In the genomic region with DNA sequence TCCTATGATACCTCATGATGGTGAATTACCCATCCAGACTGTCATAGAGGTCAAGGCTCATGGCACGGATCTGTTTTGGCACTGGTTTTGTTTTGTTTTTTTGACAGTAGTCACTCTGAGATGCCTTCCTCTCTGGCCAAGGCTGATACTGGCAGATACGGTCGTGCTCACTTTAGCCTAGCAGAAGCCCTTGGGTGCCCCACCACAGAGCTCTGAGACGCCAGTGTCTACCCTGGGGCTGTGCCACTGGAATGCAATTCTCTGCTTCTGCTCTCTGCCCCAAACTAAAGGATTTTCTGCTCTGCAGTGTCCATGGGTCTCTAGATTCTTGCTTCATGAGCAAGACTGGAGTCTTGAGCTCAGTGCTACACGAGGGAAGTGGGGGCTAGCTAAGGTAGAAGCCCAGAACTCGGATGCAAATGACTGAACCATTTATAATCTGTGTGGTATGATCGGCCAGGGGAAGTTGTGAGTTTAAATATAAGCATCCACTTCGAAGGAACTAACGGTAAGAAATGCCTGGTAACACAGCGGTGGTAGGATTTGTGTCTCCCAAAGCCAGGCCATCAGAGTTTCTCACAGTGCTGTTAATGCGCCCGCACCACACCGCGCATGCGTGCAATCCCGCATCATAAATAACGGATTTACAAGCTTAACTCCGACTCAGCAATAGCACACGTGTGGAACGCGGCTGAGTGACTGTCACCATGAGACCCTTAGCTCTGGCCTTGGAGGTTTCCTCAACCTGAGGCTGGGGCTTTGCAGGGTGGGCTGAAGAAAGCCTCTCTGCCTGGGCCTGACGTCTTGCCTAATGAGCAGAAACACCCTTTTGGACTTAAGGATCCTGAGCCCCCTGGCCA, we compare ENCODE assay signal across 19 mouse cellular contexts.
DNase-seq lines count a peak whose midpoint lies in the region; ATAC-seq and TF ChIP-seq lines count a peak whose summit lies in the region.
"Had no signal": no experiment of that assay in that cellular context is flagged by ENCODE, and none has a peak within 500 bp of the region (broad histone marks: within the 10 kb centered on the region; RNA-seq: fewer than 3 reads in every experiment).

No protein-coding gene starts in this region.

- H3K27me3 ChIP-seq in testis, adult 2 months (ENCODE audit: control insufficient read depth, insufficient read depth, low read length), result no peaks in the 10 kb centered on the region
- no peaks in the 10 kb centered on the region for H3K27me3 ChIP-seq in limb, embryonic 10.5 days (ENCODE audit: low read depth, poor library complexity, severe bottlenecking)
- no peaks in the 10 kb centered on the region for H3K27me3 ChIP-seq in neural tube, embryonic 13.5 days
- H3K27me3 ChIP-seq: forebrain, embryonic 15.5 days; liver, embryonic 13.5 days; lung, embryonic 15.5 days; midbrain, embryonic 12.5 days had no signal

- peak overlapping the region; percentile 52 for H3K4me3 ChIP-seq in testis, adult 2 months (ENCODE audit: control insufficient read depth, low read depth, low read length)
- no peak overlapping the region for H3K4me3 ChIP-seq in limb, embryonic 10.5 days
- no peak overlapping the region for H3K4me3 ChIP-seq in neural tube, embryonic 13.5 days
- H3K4me3 ChIP-seq: erythroblast, embryonic 14.5 days; forebrain, embryonic 15.5 days; hindbrain, embryonic 10.5 days; liver, embryonic 13.5 days; lung, embryonic 15.5 days; midbrain, embryonic 12.5 days had no signal

- H3K36me3 ChIP-seq in testis, adult 2 months (ENCODE audit: control insufficient read depth, insufficient read depth, low read length), result no peaks in the 10 kb centered on the region
- H3K36me3 ChIP-seq in limb, embryonic 10.5 days, result no peaks in the 10 kb centered on the region
- H3K36me3 ChIP-seq in neural tube, embryonic 13.5 days, result no peaks in the 10 kb centered on the region
- H3K36me3 ChIP-seq: forebrain, embryonic 15.5 days; hindbrain, embryonic 10.5 days; liver, embryonic 13.5 days; lung, embryonic 15.5 days; midbrain, embryonic 12.5 days had no signal

- H3K27ac ChIP-seq in testis, adult 2 months (ENCODE audit: control insufficient read depth, insufficient read depth, low read depth, low read length), result peak overlapping the region; percentile 45
- peak overlapping the region; percentile 38; the same call in 1 of the 2 replicates for H3K27ac ChIP-seq in limb, embryonic 10.5 days
- H3K27ac ChIP-seq in neural tube, embryonic 13.5 days (replicated peaks), result no peak overlapping the region
- H3K27ac ChIP-seq: forebrain, embryonic 15.5 days; hindbrain, embryonic 10.5 days; liver, embryonic 13.5 days; lung, embryonic 15.5 days; midbrain, embryonic 12.5 days had no signal

- H3K4me1 ChIP-seq in testis, adult 2 months (ENCODE audit: control insufficient read depth, insufficient read depth, low read length), result peaks cover 8% of the 10 kb centered on the region
- H3K4me1 ChIP-seq in limb, embryonic 10.5 days, result peaks cover 27% of the 10 kb centered on the region
- 0 out of 2 replicates have a peak, but pooled peaks cover 7% of the 10 kb centered on the region for H3K4me1 ChIP-seq in neural tube, embryonic 13.5 days (replicated peaks)
- H3K4me1 ChIP-seq: forebrain, embryonic 15.5 days; liver, embryonic 13.5 days had no signal

- no peaks in the 10 kb centered on the region for H3K9me3 ChIP-seq in limb, embryonic 10.5 days (replicated peaks)
- no peaks in the 10 kb centered on the region for H3K9me3 ChIP-seq in neural tube, embryonic 13.5 days
- H3K9me3 ChIP-seq: forebrain, embryonic 15.5 days; hindbrain, embryonic 10.5 days; liver, embryonic 13.5 days; lung, embryonic 15.5 days; midbrain, embryonic 12.5 days had no signal

- TF ChIP-seq CTCF in testis, adult 2 months (IDR thresholded peaks at IDR 0.05; ENCODE audit: control insufficient read depth, insufficient read depth, insufficient replicate concordance, low read depth, low read length), result no peak

- peak; percentile 53 for ATAC-seq in neural tube, embryonic 13.5 days (ENCODE audit: low read depth)
- ATAC-seq: forebrain, embryonic 15.5 days had no signal

- DNase-seq in testis, postnatal 10 days (ENCODE audit: low spot score), result no peak
- DNase-seq in limb, embryonic 10.5 days (ENCODE audit: low spot score), result no peak
- DNase-seq in thymus, postnatal 36 days, result no peak
- DNase-seq in right cerebral cortex, postnatal 10 days (ENCODE audit: low spot score in 2 of 2), result no peak
- DNase-seq in kidney, adult 8-10 months, result no peak
- DNase-seq: cerebellum, adult 9-10 months; gastrocnemius, postnatal 36 days; kidney, adult 18-20 months; kidney, postnatal 10 days; liver, embryonic 13.5 days; lung, postnatal 4 days; thymus, postnatal 4 days had no signal

- TF ChIP-seq POLR2A in testis, adult 2 months (IDR thresholded peaks at IDR 0.05; ENCODE audit: control insufficient read depth, low read depth, low read length), result 0 out of 2 replicates have a peak, but pooled peaks have one; percentile 8

- 0 out of 2 replicates have a peak overlapping the region, but pooled peaks have one; percentile 18 for H3K4me2 ChIP-seq in neural tube, embryonic 13.5 days
- H3K4me2 ChIP-seq: forebrain, embryonic 15.5 days; liver, embryonic 13.5 days; lung, embryonic 15.5 days; midbrain, embryonic 12.5 days had no signal

- WGBS in limb, embryonic 10.5 days, result 87% methylated on average over 22 of the region's 22 CpGs
- 79% methylated on average over 22 of the region's 22 CpGs for WGBS in neural tube, embryonic 13.5 days

- no peak overlapping the region for H3K9ac ChIP-seq in neural tube, embryonic 13.5 days
- H3K9ac ChIP-seq: forebrain, embryonic 15.5 days; liver, embryonic 13.5 days; lung, embryonic 15.5 days; midbrain, embryonic 12.5 days had no signal
